Mouse (Mus musculus): ENCODE measurements around the gene Cse1l.
A peak's percentile ranks its signal among the peaks of the same experiment; 100 is the strongest.

Gene Cse1l

GRCm38 (mm10) chr2:166974177-166974872, 68.5 kb downstream of the Cse1l start:
- peak; percentile 82 for DNase-seq (ENCODE audit: low read depth, low spot score)

- peak; percentile 53 for DNase-seq (ENCODE audit: low read depth, low spot score)
Measured at GRCm38 (mm10) chr2:166976356-166976755, 70.5 kb downstream of the Cse1l start.

- no peak for DNase-seq (ENCODE audit: low read depth, low spot score)
Measured at GRCm38 (mm10) chr2:166977490-166977889, 71.7 kb downstream of the Cse1l start.

- DNase-seq (ENCODE audit: low read depth, low spot score) = peak; percentile 57
Measured at GRCm38 (mm10) chr2:166980161-166980560, 74.3 kb downstream of the Cse1l start.

- no peak for DNase-seq (ENCODE audit: low read depth, low spot score)
Measured at GRCm38 (mm10) chr2:166983351-166983894, 77.6 kb downstream of the Cse1l start.

- peak; percentile 79 for DNase-seq (ENCODE audit: low read depth, low spot score)
Measured at GRCm38 (mm10) chr2:166990861-166991260, 85.0 kb downstream of the Cse1l start.

GRCm38 (mm10) chr2:166991945-166992344, 86.1 kb downstream of the Cse1l start:
- DNase-seq (ENCODE audit: low read depth, low spot score) = no peak

GRCm38 (mm10) chr2:166995021-166995795, 89.4 kb downstream of the Cse1l start:
- peak; percentile 83 for DNase-seq (ENCODE audit: low read depth, low spot score)
